Mouse (Mus musculus): ENCODE results near the gene Stat5b. TPM values are rescaled to one million over a fixed set of nuclear protein-coding genes. Genes with fewer than 3 reads are reported as not detected.

Gene Stat5b
- polyA plus RNA-seq (2011; ENCODE audit: insufficient read length, low read depth, missing spikeins), result 13.3 and 13.7 TPM in 2 replicates

GRCm38 (mm10) chr11:100850038-100850777 is at the start of gene Stat5b:
Stat5b (minus strand) TSS chr11:100850724.
- TF ChIP-seq CTCF (IDR thresholded peaks at IDR 0.05; ENCODE audit: borderline replicate concordance, insufficient read depth, low read length) (no peak), POLR2A (IDR thresholded peaks at IDR 0.05; ENCODE audit: low read depth, low read length) (peak; percentile 63)
- H3K4me3 ChIP-seq (ENCODE audit: insufficient read depth, low read length), result peak within 1 kb of the TSS; percentile 75
- H3K27ac ChIP-seq (ENCODE audit: insufficient read depth, low read length), result peak within 1 kb of the TSS; percentile 47; the same call in 1 of the 2 replicates
- H3K4me1 ChIP-seq (ENCODE audit: control insufficient read depth, insufficient read depth, low read length), result peaks cover 2% of the 10 kb centered on the region; the same call in 1 of the 2 replicates

GRCm38 (mm10) chr11:100898441-100899199 is 48.1 kb upstream of the Stat5b start:
- Histone ChIP-seq H3K4me3 (ENCODE audit: insufficient read depth, low read length) (no peak overlapping the region), H3K4me1 (ENCODE audit: control insufficient read depth, insufficient read depth, low read length) (no peaks in the 10 kb centered on the region), H3K27ac (ENCODE audit: insufficient read depth, low read length) (no peak overlapping the region)
- no peak for TF ChIP-seq POLR2A (IDR thresholded peaks at IDR 0.05; ENCODE audit: low read depth, low read length)
- TF ChIP-seq CTCF (IDR thresholded peaks at IDR 0.05; ENCODE audit: borderline replicate concordance, insufficient read depth, low read length), result no peak

GRCm38 (mm10) chr11:100897294-100898231 is 47.0 kb upstream of the Stat5b start:
- Histone ChIP-seq H3K4me1 (ENCODE audit: control insufficient read depth, insufficient read depth, low read length) (no peaks in the 10 kb centered on the region), H3K27ac (ENCODE audit: insufficient read depth, low read length) (no peak overlapping the region), H3K4me3 (ENCODE audit: insufficient read depth, low read length) (no peak overlapping the region)
- TF ChIP-seq POLR2A (IDR thresholded peaks at IDR 0.05; ENCODE audit: low read depth, low read length) (no peak), CTCF (IDR thresholded peaks at IDR 0.05; ENCODE audit: borderline replicate concordance, insufficient read depth, low read length) (no peak)

- TF ChIP-seq POLR2A (IDR thresholded peaks at IDR 0.05; ENCODE audit: low read depth, low read length), result no peak
- TF ChIP-seq CTCF (IDR thresholded peaks at IDR 0.05; ENCODE audit: borderline replicate concordance, insufficient read depth, low read length), result no peak
- Histone ChIP-seq H3K4me1 (ENCODE audit: control insufficient read depth, insufficient read depth, low read length) (no peaks in the 10 kb centered on the region), H3K27ac (ENCODE audit: insufficient read depth, low read length) (no peak overlapping the region)
Observed at GRCm38 (mm10) chr11:100896078-100896477, 45.6 kb upstream of the Stat5b start.

GRCm38 (mm10) chr11:100894146-100894918 is 43.8 kb upstream of the Stat5b start:
- no peak for TF ChIP-seq CTCF (IDR thresholded peaks at IDR 0.05; ENCODE audit: borderline replicate concordance, insufficient read depth, low read length)
- Histone ChIP-seq H3K4me1 (ENCODE audit: control insufficient read depth, insufficient read depth, low read length) (no peaks in the 10 kb centered on the region), H3K27ac (ENCODE audit: insufficient read depth, low read length) (no peak overlapping the region), H3K4me3 (ENCODE audit: insufficient read depth, low read length) (no peak overlapping the region)

More at GRCm38 (mm10) chr11:100896078-100896477, 45.6 kb upstream of the Stat5b start:
- no peak overlapping the region for H3K4me3 ChIP-seq (ENCODE audit: insufficient read depth, low read length)

GRCm38 (mm10) chr11:100893482-100893881 is 43.0 kb upstream of the Stat5b start:
- no peak overlapping the region for H3K4me3 ChIP-seq (ENCODE audit: insufficient read depth, low read length)
- TF ChIP-seq CTCF (IDR thresholded peaks at IDR 0.05; ENCODE audit: borderline replicate concordance, insufficient read depth, low read length), result peak; percentile 98
- no peak for TF ChIP-seq POLR2A (IDR thresholded peaks at IDR 0.05; ENCODE audit: low read depth, low read length)
- H3K27ac ChIP-seq (ENCODE audit: insufficient read depth, low read length), result no peak overlapping the region
- no peaks in the 10 kb centered on the region for H3K4me1 ChIP-seq (ENCODE audit: control insufficient read depth, insufficient read depth, low read length)

- Histone ChIP-seq H3K27ac (ENCODE audit: insufficient read depth, low read length) (no peak overlapping the region), H3K4me1 (ENCODE audit: control insufficient read depth, insufficient read depth, low read length) (no peaks in the 10 kb centered on the region), H3K4me3 (ENCODE audit: insufficient read depth, low read length) (no peak overlapping the region)
- TF ChIP-seq CTCF (IDR thresholded peaks at IDR 0.05; ENCODE audit: borderline replicate concordance, insufficient read depth, low read length) (no peak), POLR2A (IDR thresholded peaks at IDR 0.05; ENCODE audit: low read depth, low read length) (no peak)
Observed at GRCm38 (mm10) chr11:100892435-100892834, 41.9 kb upstream of the Stat5b start.

- H3K27ac ChIP-seq (ENCODE audit: insufficient read depth, low read length), result no peak overlapping the region
- TF ChIP-seq POLR2A (IDR thresholded peaks at IDR 0.05; ENCODE audit: low read depth, low read length) (no peak), CTCF (IDR thresholded peaks at IDR 0.05; ENCODE audit: borderline replicate concordance, insufficient read depth, low read length) (no peak)
- H3K4me1 ChIP-seq (ENCODE audit: control insufficient read depth, insufficient read depth, low read length), result no peaks in the 10 kb centered on the region
Observed at GRCm38 (mm10) chr11:100891256-100892123, 41.0 kb upstream of the Stat5b start.

More at GRCm38 (mm10) chr11:100891256-100892123, 41.0 kb upstream of the Stat5b start:
- H3K4me3 ChIP-seq (ENCODE audit: insufficient read depth, low read length), result no peak overlapping the region
